Mouse (Mus musculus) MEL (cell line): ENCODE data around the gene Pcgf1. TPM values are rescaled to one million over a fixed set of nuclear protein-coding genes. Genes with fewer than 3 reads are reported as not detected.
A peak's percentile ranks its signal among the peaks of the same experiment; 100 is the strongest.

Experiments
- DNase-seq: peaks from one replicate; pipeline ENCODE4 v3.0.0; 2011; ENCODE audit warnings: low read depth, low spot score
- H3K27ac ChIP-seq: 2 replicates; pipeline ENCODE4 v1.5.1; 2012; ENCODE audit warnings: low read depth, mild to moderate bottlenecking, control low read depth, low read length, moderate library complexity; ENCODE audit not compliant: control insufficient read depth
- H3K27me3 ChIP-seq, 2 experiments: fragments of 150-350 bp in 1 of 2; sonication (generic) in 1 of 2; 2 replicates each; pipeline ENCODE4 v1.6.1; 2012; ENCODE audit warnings: low read length in 2 of 2, mild to moderate bottlenecking in 2 of 2, improper control_type of control experiment in 1 of 2, moderate library complexity in 1 of 2; ENCODE audit not compliant: insufficient read depth in 2 of 2, control insufficient read depth in 1 of 2
- H3K36me3 ChIP-seq, 2 experiments: 2 replicates each; pipeline ENCODE4 v1.6.1; 2012 to 2014; ENCODE audit warnings: low read length in 2 of 2, improper control_type of control experiment in 1 of 2, inconsistent platforms in 1 of 2, mild to moderate bottlenecking in 1 of 2; ENCODE audit not compliant: insufficient read depth in 2 of 2, control insufficient read depth in 1 of 2
- H3K4me1 ChIP-seq, 2 experiments: fragments of 150-350 bp in 1 of 2; sonication (generic) in 1 of 2; 2 replicates each; pipeline ENCODE4 v1.6.1; 2012; ENCODE audit warnings: low read length in 2 of 2, improper control_type of control experiment in 1 of 2, mild to moderate bottlenecking in 1 of 2; ENCODE audit not compliant: insufficient read depth in 2 of 2, control insufficient read depth in 1 of 2
- H3K4me3 ChIP-seq, 2 experiments: fragments of 150-350 bp in 1 of 2; sonication (generic) in 1 of 2; 2 replicates each; pipeline ENCODE4 v1.5.1; 2012; ENCODE audit warnings: low read depth in 2 of 2, low read length in 2 of 2, mild to moderate bottlenecking in 2 of 2, moderate library complexity in 2 of 2, control low read depth in 1 of 2, improper control_type of control experiment in 1 of 2; ENCODE audit not compliant: control insufficient read depth in 1 of 2, insufficient read depth in 1 of 2
- H3K79me2 ChIP-seq: 2 replicates; pipeline ENCODE4 v1.6.1; 2012; ENCODE audit warnings: mild to moderate bottlenecking, low read length, moderate library complexity; ENCODE audit not compliant: control insufficient read depth, poor library complexity, insufficient read depth
- H3K9ac ChIP-seq: 2 replicates; pipeline ENCODE4 v1.6.1; 2012; ENCODE audit warnings: low read depth, mild to moderate bottlenecking, control low read depth, low read length, moderate library complexity; ENCODE audit not compliant: control insufficient read depth, poor library complexity, severe bottlenecking
- H3K9me3 ChIP-seq: fragments of 150-350 bp; sonication (generic); replicated peaks from 2 replicates; pipeline ENCODE4 v1.6.1; 2012; ENCODE audit warnings: mild to moderate bottlenecking, low read length, improper control_type of control experiment, moderate library complexity; ENCODE audit not compliant: insufficient read depth
- BHLHE40 ChIP-seq: IDR thresholded peaks from 2 replicates; pipeline ENCODE4 v1.6.1; 2012; ENCODE audit warnings: low read depth, mild to moderate bottlenecking, inconsistent platforms, low read length, improper control_type of control experiment, borderline replicate concordance
- CHD2 ChIP-seq: IDR thresholded peaks from 2 replicates; pipeline ENCODE4 v1.6.1; 2011; ENCODE audit warnings: low read length, improper control_type of control experiment
- CTCF ChIP-seq, 3 experiments: IDR thresholded peaks in 2 of 3; conservative IDR thresholded peaks in 1 of 3; 2 replicates each; pipeline ENCODE4 v1.5.1; 2011 to 2012; ENCODE audit warnings: low read length in 3 of 3, low read depth in 2 of 3, mild to moderate bottlenecking in 2 of 3, improper control_type of control experiment in 1 of 3, inconsistent platforms in 1 of 3, mixed read lengths in 1 of 3, moderate library complexity in 1 of 3; ENCODE audit not compliant: control insufficient read depth in 1 of 3, insufficient read depth in 1 of 3, poor library complexity in 1 of 3, severe bottlenecking in 1 of 3
- ELF1 ChIP-seq: IDR thresholded peaks from 2 replicates; pipeline ENCODE4 v1.6.1; 2014; ENCODE audit warnings: low read depth, mild to moderate bottlenecking, inconsistent platforms, low read length, improper control_type of control experiment, moderate library complexity
- ETS1 ChIP-seq: IDR thresholded peaks from 2 replicates; pipeline ENCODE4 v1.6.1; 2012; ENCODE audit warnings: low read depth, mild to moderate bottlenecking, inconsistent platforms, low read length, improper control_type of control experiment, moderate library complexity
- GABPA ChIP-seq: IDR thresholded peaks from 2 replicates; pipeline ENCODE4 v1.6.1; 2012; ENCODE audit warnings: low read depth, mild to moderate bottlenecking, inconsistent platforms, low read length, improper control_type of control experiment, moderate library complexity
- HCFC1 ChIP-seq: IDR thresholded peaks from 2 replicates; pipeline ENCODE4 v1.6.1; 2012; ENCODE audit warnings: low read depth, mild to moderate bottlenecking, inconsistent platforms, low read length, improper control_type of control experiment, moderate library complexity
- JUND ChIP-seq: IDR thresholded peaks from 2 replicates; pipeline ENCODE4 v1.6.1; 2011; ENCODE audit warnings: low read depth, mild to moderate bottlenecking, improper control_type of control experiment, low read length
- KAT2A ChIP-seq: conservative IDR thresholded peaks from 2 replicates; pipeline ENCODE4 v1.6.1; 2012; ENCODE audit warnings: low read depth, low read length, improper control_type of control experiment, inconsistent platforms
- MAFK ChIP-seq: IDR thresholded peaks from 2 replicates; pipeline ENCODE4 v1.6.1; 2011; ENCODE audit warnings: low read depth, mild to moderate bottlenecking, low read length, improper control_type of control experiment, borderline replicate concordance
- MAX ChIP-seq: IDR thresholded peaks from 2 replicates; pipeline ENCODE4 v1.6.1; 2011; ENCODE audit warnings: low read length, improper control_type of control experiment
- MAZ ChIP-seq: IDR thresholded peaks from 2 replicates; pipeline ENCODE4 v1.6.1; 2012; ENCODE audit warnings: low read depth, mild to moderate bottlenecking, inconsistent platforms, low read length, improper control_type of control experiment
- MXI1 ChIP-seq: IDR thresholded peaks from 2 replicates; pipeline ENCODE4 v1.6.1; 2011; ENCODE audit warnings: mild to moderate bottlenecking, low read depth, low read length, improper control_type of control experiment
- MYB ChIP-seq: IDR thresholded peaks from 2 replicates; pipeline ENCODE4 v1.6.1; 2011; ENCODE audit warnings: mild to moderate bottlenecking, low read depth, low read length, improper control_type of control experiment
- MYC ChIP-seq: IDR thresholded peaks from 2 replicates; pipeline ENCODE4 v1.6.1; 2011; ENCODE audit warnings: low read depth, mild to moderate bottlenecking, low read length, improper control_type of control experiment, moderate library complexity
- NRF1 ChIP-seq: IDR thresholded peaks from 2 replicates; pipeline ENCODE4 v1.6.1; 2014; ENCODE audit warnings: low read depth, mild to moderate bottlenecking, inconsistent platforms, low read length, improper control_type of control experiment, moderate library complexity; ENCODE audit not compliant: poor library complexity, insufficient read depth, severe bottlenecking
- POLR2A ChIP-seq, 2 experiments: IDR thresholded peaks; 2 replicates each; pipeline ENCODE4 v1.6.1; 2011 to 2012; ENCODE audit warnings: low read length in 2 of 2, mild to moderate bottlenecking in 2 of 2, control low read depth in 1 of 2, improper control_type of control experiment in 1 of 2, low read depth in 1 of 2, moderate library complexity in 1 of 2; ENCODE audit not compliant: control insufficient read depth in 1 of 2, insufficient read depth in 1 of 2, poor library complexity in 1 of 2
- POLR2AphosphoS2 ChIP-seq: IDR thresholded peaks from 2 replicates; pipeline ENCODE4 v1.6.1; 2011; ENCODE audit warnings: low read length, improper control_type of control experiment
- POLR2AphosphoS5 ChIP-seq: IDR thresholded peaks from 2 replicates; pipeline ENCODE4 v1.6.1; 2012; ENCODE audit warnings: low read depth, borderline replicate concordance, mild to moderate bottlenecking, inconsistent platforms, low read length, moderate library complexity, mixed read lengths
- RAD21 ChIP-seq: IDR thresholded peaks from 2 replicates; pipeline ENCODE4 v1.6.1; 2011; ENCODE audit warnings: mild to moderate bottlenecking, low read depth, low read length, improper control_type of control experiment
- SIN3A ChIP-seq: IDR thresholded peaks from 2 replicates; pipeline ENCODE4 v1.6.1; 2012; ENCODE audit warnings: low read length, improper control_type of control experiment, inconsistent platforms
- SMC3 ChIP-seq: IDR thresholded peaks from 2 replicates; pipeline ENCODE4 v1.6.1; 2011; ENCODE audit warnings: low read depth, low read length, improper control_type of control experiment
- TAL1 ChIP-seq: IDR thresholded peaks from 2 replicates; pipeline ENCODE4 v1.6.1; 2012; ENCODE audit warnings: mild to moderate bottlenecking, inconsistent platforms, low read length, moderate library complexity, mixed read lengths
- TCF12 ChIP-seq: IDR thresholded peaks from 2 replicates; pipeline ENCODE4 v1.6.1; 2014; ENCODE audit warnings: low read depth, mild to moderate bottlenecking, inconsistent platforms, low read length, improper control_type of control experiment, moderate library complexity
- UBTF ChIP-seq: IDR thresholded peaks from 2 replicates; pipeline ENCODE4 v1.6.1; 2012; ENCODE audit warnings: low read depth, mild to moderate bottlenecking, inconsistent platforms, low read length, improper control_type of control experiment, moderate library complexity, borderline replicate concordance; ENCODE audit not compliant: insufficient read depth
- USF2 ChIP-seq, 2 experiments: IDR thresholded peaks; 2 replicates each; pipeline ENCODE4 v1.6.1; 2011 to 2012; ENCODE audit warnings: improper control_type of control experiment in 2 of 2, low read length in 2 of 2, borderline replicate concordance in 1 of 2, inconsistent platforms in 1 of 2, low read depth in 1 of 2, mild to moderate bottlenecking in 1 of 2; ENCODE audit not compliant: insufficient read depth in 1 of 2
- ZMIZ1 ChIP-seq: IDR thresholded peaks from 2 replicates; pipeline ENCODE4 v1.6.1; 2012; ENCODE audit warnings: low read depth, mild to moderate bottlenecking, inconsistent platforms, low read length, improper control_type of control experiment, moderate library complexity
- ZNF384 ChIP-seq: IDR thresholded peaks from 2 replicates; pipeline ENCODE4 v1.6.1; 2012; ENCODE audit warnings: low read depth, mild to moderate bottlenecking, inconsistent platforms, low read length, improper control_type of control experiment
- polyA plus RNA-seq, 2 experiments: library from polyadenylated mRNA; stranded (reverse) in 1 of 2; unstranded in 1 of 2; fragments of >175 nt in 1 of 2; fragments of >200 nt in 1 of 2; gene quantifications; 2 replicates each; pipeline versions ENCODE4 v1.2.1 to v1.2.4; 2012; ENCODE audit warnings: low replicate concordance in 2 of 2, low read depth in 1 of 2; ENCODE audit not compliant: insufficient read length in 2 of 2, insufficient read depth in 1 of 2, missing spikeins in 1 of 2
- total RNA-seq: library from RNA; depleted of rRNA; stranded (reverse); fragments of 300-350 nt; gene quantifications from 2 replicates; pipeline ENCODE4 v1.2.3, GENCODE M21; 2012

The Pcgf1 gene
- total and polyA plus RNA-seq, 3 experiments: 18.2 to 25.2 TPM; not detected in 1

- H3K27me3 ChIP-seq: no peaks in the 10 kb centered on the region
- H3K27ac ChIP-seq: 0 out of 2 replicates have a peak overlapping the region, but pooled peaks have one; percentile 19
- H3K4me3 ChIP-seq: no peak overlapping the region
- TF ChIP-seq ETS1 (no peak), TCF12 (no peak), BHLHE40 (no peak), NRF1 (no peak), ZNF384 (no peak), GABPA (no peak), USF2 (IDR thresholded peaks at IDR 0.05; ENCODE audit: borderline replicate concordance in 1 of 2, insufficient read depth in 1 of 2, low read depth in 1 of 2, low read length in 2 of 2) (no peak), KAT2A (no peak), MAZ (no peak), HCFC1 (no peak), CTCF (IDR thresholded peaks at IDR 0.05 in 2 of 3, conservative IDR thresholded peaks at IDR 0.05 in 1 of 3; ENCODE audit: control insufficient read depth in 1 of 3, insufficient read depth in 1 of 3, low read depth in 2 of 3, low read length in 3 of 3, poor library complexity in 1 of 3, severe bottlenecking in 1 of 3) (no peak), SMC3 (peak; percentile 0; the same call in 1 of the 2 replicates), ELF1 (no peak), RAD21 (no peak), MYB (no peak), MYC (no peak), MAX (no peak), ZMIZ1 (peak; percentile 53; the same call in 1 of the 2 replicates), POLR2AphosphoS2 (peak; percentile 89), POLR2A (IDR thresholded peaks at IDR 0.05; ENCODE audit: control insufficient read depth in 1 of 2, insufficient read depth in 1 of 2, low read depth in 1 of 2, low read length in 2 of 2, poor library complexity in 1 of 2) (peak; percentile 48 to 54; a peak in 2 of 4 replicates), POLR2AphosphoS5 (no peak; the same call in 1 of the 2 replicates), JUND (no peak), MAFK (no peak), CHD2 (no peak), UBTF (no peak), TAL1 (no peak), SIN3A (no peak), MXI1 (no peak)
- peaks cover 0 to 28% of the 10 kb centered on the region in 2 experiments; a peak in 2 of 4 replicates for H3K36me3 ChIP-seq
- H3K9ac ChIP-seq: 0 out of 2 replicates have a peak overlapping the region, but pooled peaks have one; percentile 11
- no peaks in the 10 kb centered on the region for H3K9me3 ChIP-seq
- H3K79me2 ChIP-seq: peaks cover 44% of the 10 kb centered on the region
- DNase-seq: peak; percentile 49
- peaks cover 0 to 27% of the 10 kb centered on the region in 2 experiments; a peak in 3 of 4 replicates for H3K4me1 ChIP-seq
These were observed 41.4 kb downstream of the Pcgf1 start for GRCm38 (mm10) chr6:83118825-83119733.
